Mouse (Mus musculus): Measurements from ENCODE around the gene Polr2i. TPM values are rescaled to one million over a fixed set of nuclear protein-coding genes. Genes with fewer than 3 reads are reported as not detected.

Polr2i gene
- polyA plus RNA-seq, 1 experiment from 2014 or later = 158 TPM

GRCm38 (mm10) chr7:30266780-30267179 lies 35.0 kb downstream of the Polr2i start:
- H3K9ac ChIP-seq (ENCODE audit: low read depth, low read length) = no peak overlapping the region

GRCm38 (mm10) chr7:30269641-30270040 lies 37.9 kb downstream of the Polr2i start:
- Histone ChIP-seq H3K27ac (ENCODE audit: low read length) (no peak overlapping the region), H3K4me2 (ENCODE audit: low read length) (no peak overlapping the region), H3K4me1 (ENCODE audit: control insufficient read depth, insufficient read depth, low read length) (no peaks in the 10 kb centered on the region), H3K27me3 (ENCODE audit: control insufficient read depth, insufficient read depth, low read depth, low read length) (no peaks in the 10 kb centered on the region), H3K9ac (ENCODE audit: low read depth, low read length) (no peak overlapping the region), H3K4me3 (ENCODE audit: low read depth, low read length) (no peak overlapping the region), H3K9me3 (replicated peaks; ENCODE audit: control insufficient read depth, low read length, poor library complexity, severe bottlenecking) (no peaks in the 10 kb centered on the region), H3K36me3 (ENCODE audit: control insufficient read depth, insufficient read depth, low read length) (no peaks in the 10 kb centered on the region)
- ATAC-seq = no peak
- WGBS = 91% methylated on average over 4 of the region's 4 CpGs

More at GRCm38 (mm10) chr7:30266780-30267179, 35.0 kb downstream of the Polr2i start:
- ATAC-seq = no peak
- no peak overlapping the region for H3K4me2 ChIP-seq (ENCODE audit: low read length)
- H3K4me3 ChIP-seq (ENCODE audit: low read depth, low read length) = no peak overlapping the region
- WGBS = 83% methylated on average over 3 of the region's 3 CpGs
- no peaks in the 10 kb centered on the region for H3K9me3 ChIP-seq (replicated peaks; ENCODE audit: control insufficient read depth, low read length, poor library complexity, severe bottlenecking)
- no peaks in the 10 kb centered on the region for H3K27me3 ChIP-seq (ENCODE audit: control insufficient read depth, insufficient read depth, low read depth, low read length)
- H3K4me1 ChIP-seq (ENCODE audit: control insufficient read depth, insufficient read depth, low read length) = no peaks in the 10 kb centered on the region
- H3K27ac ChIP-seq (ENCODE audit: low read length) = no peak overlapping the region
- H3K36me3 ChIP-seq (ENCODE audit: control insufficient read depth, insufficient read depth, low read length) = no peaks in the 10 kb centered on the region

- Histone ChIP-seq H3K27me3 (ENCODE audit: control insufficient read depth, insufficient read depth, low read depth, low read length) (no peaks in the 10 kb centered on the region), H3K4me3 (ENCODE audit: low read depth, low read length) (no peak overlapping the region), H3K9me3 (replicated peaks; ENCODE audit: control insufficient read depth, low read length, poor library complexity, severe bottlenecking) (no peaks in the 10 kb centered on the region), H3K4me1 (ENCODE audit: control insufficient read depth, insufficient read depth, low read length) (no peaks in the 10 kb centered on the region), H3K27ac (ENCODE audit: low read length) (no peak overlapping the region), H3K4me2 (ENCODE audit: low read length) (no peak overlapping the region), H3K9ac (ENCODE audit: low read depth, low read length) (no peak overlapping the region), H3K36me3 (ENCODE audit: control insufficient read depth, insufficient read depth, low read length) (no peaks in the 10 kb centered on the region)
- WGBS = 82% methylated on average over 6 of the region's 6 CpGs
- ATAC-seq = no peak
These were observed 42.6 kb downstream of the Polr2i start for GRCm38 (mm10) chr7:30274383-30274782.

- WGBS = 74% methylated on average over 2 of the region's 2 CpGs
- peaks cover 6% of the 10 kb centered on the region; the same call in 1 of the 2 replicates for H3K4me1 ChIP-seq (ENCODE audit: control insufficient read depth, insufficient read depth, low read length)
- ATAC-seq = no peak
- no peaks in the 10 kb centered on the region for H3K9me3 ChIP-seq (replicated peaks; ENCODE audit: control insufficient read depth, low read length, poor library complexity, severe bottlenecking)
- H3K4me2 ChIP-seq (ENCODE audit: low read length) = no peak overlapping the region
- H3K27me3 ChIP-seq (ENCODE audit: control insufficient read depth, insufficient read depth, low read depth, low read length) = no peaks in the 10 kb centered on the region
- no peak overlapping the region for H3K9ac ChIP-seq (ENCODE audit: low read depth, low read length)
- no peak overlapping the region for H3K27ac ChIP-seq (ENCODE audit: low read length)
- H3K36me3 ChIP-seq (ENCODE audit: control insufficient read depth, insufficient read depth, low read length) = no peaks in the 10 kb centered on the region
- H3K4me3 ChIP-seq (ENCODE audit: low read depth, low read length) = no peak overlapping the region
These were observed 47.2 kb downstream of the Polr2i start for GRCm38 (mm10) chr7:30278911-30279310.

GRCm38 (mm10) chr7:30279536-30279935 lies 47.8 kb downstream of the Polr2i start:
- no peak overlapping the region for H3K27ac ChIP-seq (ENCODE audit: low read length)
- peak overlapping the region; percentile 69 for H3K4me3 ChIP-seq (ENCODE audit: low read depth, low read length)
- no peak for ATAC-seq
- H3K9me3 ChIP-seq (replicated peaks; ENCODE audit: control insufficient read depth, low read length, poor library complexity, severe bottlenecking) = no peaks in the 10 kb centered on the region
- H3K4me2 ChIP-seq (ENCODE audit: low read length) = peak overlapping the region; percentile 97
- H3K4me1 ChIP-seq (ENCODE audit: control insufficient read depth, insufficient read depth, low read length) = peaks cover 6% of the 10 kb centered on the region; the same call in 1 of the 2 replicates
- peak overlapping the region; percentile 56; the same call in 1 of the 2 replicates for H3K9ac ChIP-seq (ENCODE audit: low read depth, low read length)
- no peaks in the 10 kb centered on the region for H3K27me3 ChIP-seq (ENCODE audit: control insufficient read depth, insufficient read depth, low read depth, low read length)
- 0% methylated on average over 6 of the region's 6 CpGs for WGBS
- no peaks in the 10 kb centered on the region for H3K36me3 ChIP-seq (ENCODE audit: control insufficient read depth, insufficient read depth, low read length)

GRCm38 (mm10) chr7:30279951-30280669 lies 48.4 kb downstream of the Polr2i start, which contains the start of the genes Thap8 and Wdr62:
Gene Thap8, plus strand, starts transcription at chr7:30280094.
Gene Wdr62, minus strand, starts transcription at chr7:30280419.
- Histone ChIP-seq H3K27ac (ENCODE audit: low read length) (peak within 1 kb of the TSS; percentile 98), H3K4me2 (ENCODE audit: low read length) (peak within 1 kb of the TSS; percentile 97), H3K9me3 (replicated peaks; ENCODE audit: control insufficient read depth, low read length, poor library complexity, severe bottlenecking) (no peaks in the 10 kb centered on the region), H3K4me1 (ENCODE audit: control insufficient read depth, insufficient read depth, low read length) (peaks cover 6% of the 10 kb centered on the region; the same call in 1 of the 2 replicates), H3K9ac (ENCODE audit: low read depth, low read length) (peak within 1 kb of the TSS; percentile 82), H3K27me3 (ENCODE audit: control insufficient read depth, insufficient read depth, low read depth, low read length) (no peaks in the 10 kb centered on the region), H3K4me3 (ENCODE audit: low read depth, low read length) (peak within 1 kb of the TSS; percentile 69), H3K36me3 (ENCODE audit: control insufficient read depth, insufficient read depth, low read length) (no peaks in the 10 kb centered on the region)
- ATAC-seq = peak; percentile 97
- WGBS = under 1% methylated on average over 49 of the region's 49 CpGs

- H3K27me3 ChIP-seq (ENCODE audit: control insufficient read depth, insufficient read depth, low read depth, low read length) = no peaks in the 10 kb centered on the region
These were observed 49.0 kb downstream of the Polr2i start for GRCm38 (mm10) chr7:30280670-30281138.

GRCm38 (mm10) chr7:30281522-30281921 lies 49.8 kb downstream of the Polr2i start:
- Histone ChIP-seq H3K4me3 (ENCODE audit: low read depth, low read length) (no peak overlapping the region; the same call in 1 of the 2 replicates), H3K27ac (ENCODE audit: low read length) (peak overlapping the region; percentile 98)
- WGBS = 85% methylated on average over 4 of the region's 4 CpGs

More at GRCm38 (mm10) chr7:30280670-30281138, 49.0 kb downstream of the Polr2i start:
- Histone ChIP-seq H3K36me3 (ENCODE audit: control insufficient read depth, insufficient read depth, low read length) (no peaks in the 10 kb centered on the region), H3K4me1 (ENCODE audit: control insufficient read depth, insufficient read depth, low read length) (peaks cover 6% of the 10 kb centered on the region; the same call in 1 of the 2 replicates), H3K4me3 (ENCODE audit: low read depth, low read length) (peak overlapping the region; percentile 69), H3K27ac (ENCODE audit: low read length) (peak overlapping the region; percentile 98), H3K9me3 (replicated peaks; ENCODE audit: control insufficient read depth, low read length, poor library complexity, severe bottlenecking) (no peaks in the 10 kb centered on the region), H3K4me2 (ENCODE audit: low read length) (peak overlapping the region; percentile 97), H3K9ac (ENCODE audit: low read depth, low read length) (peak overlapping the region; percentile 82)
- peak; percentile 90 for ATAC-seq
- under 1% methylated on average over 20 of the region's 20 CpGs for WGBS

GRCm38 (mm10) chr7:30282740-30283139 lies 51.0 kb downstream of the Polr2i start:
- Histone ChIP-seq H3K4me1 (ENCODE audit: control insufficient read depth, insufficient read depth, low read length) (peaks cover 6% of the 10 kb centered on the region; the same call in 1 of the 2 replicates), H3K36me3 (ENCODE audit: control insufficient read depth, insufficient read depth, low read length) (no peaks in the 10 kb centered on the region), H3K9me3 (replicated peaks; ENCODE audit: control insufficient read depth, low read length, poor library complexity, severe bottlenecking) (no peaks in the 10 kb centered on the region), H3K27ac (ENCODE audit: low read length) (no peak overlapping the region), H3K4me2 (ENCODE audit: low read length) (no peak overlapping the region), H3K27me3 (ENCODE audit: control insufficient read depth, insufficient read depth, low read depth, low read length) (no peaks in the 10 kb centered on the region), H3K4me3 (ENCODE audit: low read depth, low read length) (no peak overlapping the region), H3K9ac (ENCODE audit: low read depth, low read length) (no peak overlapping the region)
- 84% methylated on average over 7 of the region's 7 CpGs for WGBS
- ATAC-seq = no peak

More at GRCm38 (mm10) chr7:30281522-30281921, 49.8 kb downstream of the Polr2i start:
- no peak for ATAC-seq
- no peaks in the 10 kb centered on the region for H3K36me3 ChIP-seq (ENCODE audit: control insufficient read depth, insufficient read depth, low read length)
- no peaks in the 10 kb centered on the region for H3K9me3 ChIP-seq (replicated peaks; ENCODE audit: control insufficient read depth, low read length, poor library complexity, severe bottlenecking)
- no peaks in the 10 kb centered on the region for H3K27me3 ChIP-seq (ENCODE audit: control insufficient read depth, insufficient read depth, low read depth, low read length)
- H3K9ac ChIP-seq (ENCODE audit: low read depth, low read length) = no peak overlapping the region
- H3K4me2 ChIP-seq (ENCODE audit: low read length) = peak overlapping the region; percentile 97
- peaks cover 6% of the 10 kb centered on the region; the same call in 1 of the 2 replicates for H3K4me1 ChIP-seq (ENCODE audit: control insufficient read depth, insufficient read depth, low read length)
